Mouse (Mus musculus) cerebellum, adult 9-10 months (tissue): ENCODE measurements at regions not wholly inside any gene's neighbourhood (a gene's known extent, or its start where the extent isn't known, plus 50 kb on each side); places are given as distances from the start of the nearest gene placed in this dataset.

Source experiments
- DNase-seq: peaks from one replicate; pipeline ENCODE4 v3.0.0; 2022

DNA sequence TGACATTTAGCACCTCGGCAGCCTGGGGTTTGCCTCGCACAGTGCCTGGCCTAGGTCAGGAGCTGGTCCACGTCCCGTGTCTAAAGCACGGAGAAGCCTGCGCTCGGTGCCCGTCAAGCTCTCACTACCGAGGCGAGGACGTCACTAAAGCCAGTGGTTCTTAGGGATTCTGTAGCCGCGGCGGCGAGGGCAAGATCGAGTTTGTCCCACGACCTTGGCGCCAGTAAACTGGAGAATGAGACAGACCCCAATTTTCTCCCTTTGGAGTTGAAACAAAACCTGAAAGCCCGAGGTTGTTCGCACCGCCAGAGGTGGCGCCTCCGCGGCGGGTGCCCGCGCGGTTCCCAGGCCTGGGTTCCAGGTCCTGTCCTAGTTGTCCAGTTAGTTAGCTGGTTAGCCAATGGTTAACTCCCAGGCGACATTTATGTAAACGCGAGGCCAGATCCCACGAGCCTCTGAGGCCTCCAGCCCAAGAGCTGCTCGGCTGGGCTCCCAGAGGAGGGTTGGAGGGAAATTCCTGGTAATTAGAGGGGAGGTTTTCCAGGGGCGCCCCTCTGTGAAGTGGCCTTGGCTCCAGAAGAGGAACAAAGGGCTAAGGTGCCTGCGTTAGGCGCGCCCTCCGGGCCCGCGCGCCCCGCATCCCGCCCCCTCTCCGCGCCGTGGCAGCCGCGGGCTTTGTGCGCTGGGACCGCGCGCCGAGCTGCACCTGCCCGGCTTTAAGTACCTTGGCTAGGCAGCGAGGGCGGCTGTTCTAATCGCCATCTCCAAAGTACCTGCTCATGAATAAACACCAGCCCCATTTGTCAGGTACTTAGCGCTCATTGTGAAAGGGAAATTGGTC lies 74.0 kb downstream of the Rhcg start:
- peak; percentile 26 for DNase-seq

DNA sequence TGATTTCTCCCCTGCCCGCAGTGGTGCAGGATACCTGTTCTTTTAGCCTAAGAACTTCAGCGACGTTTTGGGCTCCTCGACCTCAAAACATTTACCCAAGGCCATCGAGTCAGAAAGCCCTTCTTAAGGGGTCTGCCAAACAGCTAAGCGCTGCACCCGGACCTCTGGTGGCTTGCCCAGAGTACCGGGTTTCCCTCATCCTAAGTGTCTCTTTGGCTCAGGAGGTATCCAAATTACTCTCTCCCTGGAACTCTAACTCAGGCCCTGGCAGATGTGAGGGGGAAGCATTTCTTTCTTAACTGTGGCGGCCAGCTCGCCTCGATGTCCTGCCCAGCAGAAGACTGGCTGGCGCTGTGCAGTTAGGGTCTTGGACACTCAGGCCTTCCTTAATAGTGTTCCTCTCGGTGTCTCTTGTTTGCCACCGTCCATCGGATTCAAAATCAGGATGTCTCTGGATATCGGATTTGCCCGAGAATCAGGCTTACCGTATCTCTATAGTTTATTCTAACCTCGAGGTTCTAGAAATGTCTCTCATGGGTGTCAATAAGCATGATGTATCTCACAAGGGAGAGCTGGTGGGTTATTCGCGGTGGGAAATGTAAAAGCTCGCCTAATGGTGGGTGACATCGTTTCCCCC lies 75.0 kb downstream of the Rhcg start:
- DNase-seq, result no peak

DNA sequence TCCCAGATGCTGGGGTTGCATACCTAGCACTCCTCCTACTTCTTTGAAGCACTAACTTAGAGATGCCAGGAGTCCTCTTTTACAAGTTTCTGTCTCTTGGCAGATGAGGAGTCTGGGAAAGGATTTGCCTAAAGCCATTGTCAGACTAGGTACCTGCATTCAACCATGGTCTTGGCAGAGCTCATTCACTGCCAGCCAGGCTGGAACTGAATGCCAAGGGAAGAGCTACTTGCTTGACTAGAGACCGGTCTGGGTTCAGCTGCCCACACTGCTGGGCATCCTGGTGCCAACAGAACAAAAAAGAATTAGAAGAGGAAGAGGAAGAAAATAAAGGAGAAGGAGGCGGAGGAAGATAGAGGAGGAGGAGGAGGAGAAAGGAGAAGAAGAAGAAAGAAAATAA lies 74.1 kb upstream of the Polg start:
- DNase-seq, result no peak

DNA sequence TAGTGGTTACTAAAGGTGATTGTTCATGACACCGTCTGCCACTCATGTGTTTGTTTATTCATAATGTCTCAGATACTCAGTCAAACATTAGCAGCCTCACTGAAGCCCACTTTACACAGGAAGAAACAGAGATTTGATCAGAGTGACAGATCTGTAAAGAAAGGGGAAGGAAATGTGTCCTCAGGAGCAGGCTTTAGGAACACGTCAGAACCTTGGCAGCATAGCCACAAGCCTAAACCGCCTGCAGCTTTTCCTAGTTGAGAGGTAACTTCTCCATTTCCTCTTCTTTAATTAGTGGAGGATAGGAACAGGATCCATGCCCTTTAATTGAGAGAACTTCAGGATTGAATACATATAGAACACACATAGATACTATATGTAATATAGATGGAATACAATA lies 73.3 kb upstream of the Polg start:
- DNase-seq, result no peak

DNA sequence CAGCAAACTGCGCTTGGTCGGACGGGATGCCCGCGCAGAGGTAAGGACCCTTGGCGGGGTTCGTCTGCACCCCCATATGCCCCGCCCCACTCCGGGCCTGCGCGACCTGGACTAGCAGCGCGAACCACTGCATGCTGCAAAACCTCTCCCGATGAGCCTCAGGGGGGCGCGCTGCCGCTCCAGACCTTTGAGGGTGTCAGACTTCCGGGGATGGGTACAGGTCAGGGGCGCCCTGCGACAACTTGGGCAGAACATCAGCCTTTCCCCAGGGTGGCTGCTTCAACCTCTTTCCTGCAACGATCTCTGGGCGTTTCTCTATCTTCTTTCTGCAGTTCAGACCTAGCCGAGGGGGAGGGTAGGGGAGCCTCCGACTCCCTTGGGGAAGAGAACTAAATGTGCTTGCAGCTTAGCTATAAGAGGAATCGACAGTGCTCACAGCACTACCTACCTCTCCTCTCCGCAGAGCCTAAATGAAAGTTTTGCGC lies 70.0 kb upstream of the Polg start:
- peak; percentile 69 for DNase-seq

DNA sequence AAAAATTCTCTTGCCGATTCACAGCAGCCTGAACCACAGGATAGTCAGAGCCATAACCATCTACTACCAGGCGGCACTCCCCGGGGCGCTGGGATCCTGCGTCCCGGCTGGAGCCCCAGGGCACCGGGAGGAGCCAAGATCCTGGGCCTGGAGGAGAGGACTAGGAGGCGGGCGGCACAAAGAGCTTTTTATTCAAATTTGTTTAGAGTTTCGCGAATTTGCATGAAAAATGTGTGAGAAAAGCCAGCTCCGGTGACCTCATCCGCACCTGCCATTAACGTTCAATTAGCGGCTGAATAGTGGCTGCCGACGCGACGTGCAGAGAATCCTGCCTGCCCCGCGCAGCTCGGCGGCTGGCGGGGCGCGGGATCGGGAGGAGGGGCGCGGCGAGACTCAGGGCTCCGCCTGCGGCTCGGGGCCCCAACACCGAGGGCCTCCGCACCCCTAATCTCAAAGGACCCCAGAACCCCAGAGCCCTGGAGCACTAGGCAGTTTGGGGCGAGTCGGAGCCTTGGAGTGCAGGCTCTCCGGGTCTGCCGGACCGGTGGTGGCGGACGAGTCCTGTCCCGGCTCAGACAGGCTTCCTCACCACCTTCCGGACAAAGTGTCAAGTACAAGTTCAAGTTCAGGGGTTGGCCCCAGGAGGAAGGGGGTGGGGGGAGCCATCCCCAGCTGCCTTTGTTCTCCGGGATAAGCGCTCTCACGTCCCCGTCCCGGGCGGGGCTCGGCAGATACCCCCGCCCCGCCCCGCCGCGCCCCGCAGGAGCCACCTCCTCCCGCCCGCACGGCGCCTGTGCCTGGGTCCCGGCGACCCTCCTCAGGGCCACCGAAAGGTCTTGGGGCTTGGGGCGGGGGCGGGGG lies 69.3 kb upstream of the Polg start:
- peak; percentile 73 for DNase-seq

DNA sequence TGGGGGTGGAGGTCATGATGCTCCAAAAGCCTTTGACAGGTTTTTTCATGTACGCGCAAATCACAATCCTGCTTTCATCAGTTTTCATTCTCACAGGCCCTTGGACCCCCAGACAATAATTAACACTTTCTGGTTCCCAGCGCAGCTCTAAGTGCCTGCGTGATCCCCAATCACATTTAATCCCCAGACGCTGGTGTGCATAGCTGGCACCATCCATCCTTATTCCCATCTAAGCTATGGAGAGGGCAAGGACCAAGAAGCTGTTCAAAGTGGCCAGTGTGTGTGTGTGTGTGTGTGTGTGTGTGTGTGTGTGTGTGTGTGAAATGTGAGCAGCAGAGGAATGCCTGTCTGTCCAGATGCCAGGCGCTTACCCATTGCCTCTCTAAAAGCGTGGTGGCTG lies 68.7 kb upstream of the Polg start:
- DNase-seq, result peak; percentile 40

DNA sequence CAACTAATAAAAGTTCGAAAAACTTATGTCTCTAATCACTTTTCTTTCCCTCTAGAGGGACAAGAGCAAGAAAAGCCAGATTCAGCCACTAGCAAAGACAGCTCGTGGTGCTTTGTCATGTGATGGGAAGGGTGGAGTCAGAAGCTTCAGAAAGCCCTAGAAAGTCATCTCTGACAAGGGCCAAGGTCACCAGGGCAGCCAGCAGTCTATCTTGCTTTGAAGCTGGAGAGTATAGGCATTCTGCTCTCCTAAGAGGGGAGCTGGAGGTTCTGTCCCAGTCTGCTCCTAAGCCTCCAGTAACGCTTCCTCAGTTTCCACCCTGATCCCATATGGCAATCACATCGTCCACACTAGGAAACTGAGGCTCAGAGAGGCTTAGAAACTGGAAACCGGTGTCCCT lies 68.2 kb upstream of the Polg start:
- DNase-seq, result peak; percentile 28

DNA sequence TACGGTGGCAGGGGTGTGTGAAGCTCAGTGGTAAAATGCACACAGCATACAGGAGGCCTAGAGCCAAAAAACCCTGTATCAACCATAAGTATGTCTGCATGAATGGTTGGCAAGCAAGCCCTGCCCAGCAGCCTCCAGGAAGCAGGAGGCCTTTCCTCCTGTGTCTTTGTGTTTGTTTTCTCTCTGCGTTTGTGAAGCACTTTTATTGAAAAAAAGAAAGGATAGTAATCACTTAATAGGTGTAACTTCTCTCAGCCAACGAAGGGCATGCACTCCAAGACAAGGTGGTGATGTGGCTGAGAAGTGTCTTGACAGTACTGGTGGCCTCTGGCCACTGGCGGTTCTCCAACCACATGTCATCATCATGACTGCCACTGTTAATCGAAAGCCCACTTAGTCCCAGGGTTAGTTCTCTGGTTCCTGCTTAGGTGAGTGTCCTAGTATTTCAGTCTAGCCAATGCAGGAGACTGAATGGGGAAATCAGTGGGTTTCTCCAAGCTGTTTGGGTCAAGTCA lies 66.5 kb upstream of the Polg start:
- no peak for DNase-seq

DNA sequence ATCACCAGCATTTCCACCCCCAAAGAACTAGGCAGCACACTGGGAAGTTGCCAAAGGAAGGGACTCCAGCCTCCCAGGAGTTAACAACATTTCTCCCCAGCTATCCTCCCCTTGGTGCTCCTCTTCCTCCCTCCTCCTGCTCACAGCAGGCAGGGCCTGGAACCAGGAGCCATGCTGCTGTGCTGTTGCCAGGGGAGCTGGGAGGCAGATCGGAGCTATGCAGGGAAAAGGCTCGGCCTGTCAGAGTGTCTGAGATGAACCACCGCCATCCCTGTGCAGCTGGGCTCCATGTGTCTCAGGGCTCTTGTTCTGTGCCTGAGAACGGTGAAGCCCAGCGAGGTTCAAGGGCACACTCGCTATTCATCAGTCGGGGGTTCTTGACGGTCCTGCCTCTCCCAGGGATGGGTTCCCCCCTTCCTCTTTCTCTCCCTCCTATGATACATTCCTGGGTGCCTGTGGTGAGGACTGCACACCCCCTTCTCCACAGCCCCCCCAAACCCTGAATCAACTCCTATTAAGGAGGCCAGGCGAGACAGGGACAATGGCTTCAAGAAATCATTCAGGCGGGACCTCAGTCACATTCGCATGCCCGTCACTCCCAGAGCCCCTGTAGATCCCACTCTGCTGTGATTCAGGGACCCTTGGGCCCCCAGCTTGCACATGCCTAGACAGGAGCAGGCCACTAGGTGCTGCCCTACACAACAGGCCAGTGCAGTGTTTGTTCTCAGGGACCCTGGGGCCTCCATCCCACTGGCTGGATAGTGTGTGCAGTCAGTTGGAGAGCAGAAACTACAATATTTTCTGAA lies 65.6 kb upstream of the Polg start:
- no peak for DNase-seq

DNA sequence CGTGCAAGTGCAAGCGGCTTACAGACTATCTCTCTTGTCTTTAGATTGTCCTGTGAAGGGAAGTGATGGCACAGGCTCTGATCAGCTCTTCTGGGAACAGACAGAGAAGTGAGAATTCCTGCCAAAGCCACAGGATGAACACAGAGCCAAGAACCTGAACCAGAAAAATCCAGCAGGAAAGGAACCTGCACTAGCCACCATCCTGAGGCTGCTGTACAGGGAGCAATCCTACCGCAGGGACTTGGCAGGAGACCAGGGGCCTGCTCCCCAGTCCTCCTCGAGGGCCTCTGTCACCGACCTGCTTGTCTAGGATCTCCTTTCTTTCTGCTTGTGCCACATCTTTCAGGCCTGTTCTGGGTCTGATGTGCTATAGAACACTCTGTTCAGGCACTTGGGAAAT lies 65.0 kb upstream of the Polg start:
- peak; percentile 80 for DNase-seq

DNA sequence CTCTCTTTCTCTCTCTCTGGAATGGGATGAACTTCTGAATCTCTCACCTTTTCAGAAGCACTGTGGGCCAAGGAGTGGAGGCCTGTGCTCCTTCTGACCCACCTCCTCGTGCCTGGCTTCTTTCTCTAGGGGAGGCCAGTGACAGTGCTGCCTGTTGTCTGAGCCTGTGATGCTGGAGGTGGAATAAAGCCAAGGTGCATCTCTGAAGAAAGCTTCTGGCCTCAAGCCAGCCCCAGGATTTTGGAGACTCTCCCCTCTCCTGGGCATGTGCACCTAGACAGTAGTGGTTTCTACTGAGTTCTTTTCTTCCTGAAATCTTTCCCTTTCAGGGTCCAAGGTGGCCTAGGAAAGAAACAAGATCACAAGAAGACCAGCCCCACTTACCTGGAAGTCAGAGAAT lies 63.3 kb upstream of the Polg start:
- no peak for DNase-seq

DNA sequence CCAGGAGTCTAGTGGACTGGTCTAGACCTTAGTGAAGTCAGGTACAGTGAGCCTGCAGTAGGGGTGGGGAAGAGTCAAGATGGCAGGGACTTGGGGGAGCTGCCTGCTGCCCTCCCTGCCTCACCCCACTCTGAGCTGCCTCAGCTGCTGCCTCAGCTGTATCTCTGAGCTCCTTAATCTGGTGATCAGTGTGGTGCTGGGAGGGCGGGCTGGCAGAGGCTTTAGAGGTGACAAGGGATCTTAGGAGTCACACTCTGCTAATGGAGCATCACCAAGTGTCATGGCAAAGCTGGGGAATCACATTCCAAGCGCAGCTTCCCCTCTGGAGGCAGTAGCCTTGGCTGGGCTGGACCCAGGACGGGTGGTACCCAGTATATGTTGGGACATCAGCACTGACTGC lies 61.8 kb upstream of the Polg start:
- DNase-seq, result no peak

DNA sequence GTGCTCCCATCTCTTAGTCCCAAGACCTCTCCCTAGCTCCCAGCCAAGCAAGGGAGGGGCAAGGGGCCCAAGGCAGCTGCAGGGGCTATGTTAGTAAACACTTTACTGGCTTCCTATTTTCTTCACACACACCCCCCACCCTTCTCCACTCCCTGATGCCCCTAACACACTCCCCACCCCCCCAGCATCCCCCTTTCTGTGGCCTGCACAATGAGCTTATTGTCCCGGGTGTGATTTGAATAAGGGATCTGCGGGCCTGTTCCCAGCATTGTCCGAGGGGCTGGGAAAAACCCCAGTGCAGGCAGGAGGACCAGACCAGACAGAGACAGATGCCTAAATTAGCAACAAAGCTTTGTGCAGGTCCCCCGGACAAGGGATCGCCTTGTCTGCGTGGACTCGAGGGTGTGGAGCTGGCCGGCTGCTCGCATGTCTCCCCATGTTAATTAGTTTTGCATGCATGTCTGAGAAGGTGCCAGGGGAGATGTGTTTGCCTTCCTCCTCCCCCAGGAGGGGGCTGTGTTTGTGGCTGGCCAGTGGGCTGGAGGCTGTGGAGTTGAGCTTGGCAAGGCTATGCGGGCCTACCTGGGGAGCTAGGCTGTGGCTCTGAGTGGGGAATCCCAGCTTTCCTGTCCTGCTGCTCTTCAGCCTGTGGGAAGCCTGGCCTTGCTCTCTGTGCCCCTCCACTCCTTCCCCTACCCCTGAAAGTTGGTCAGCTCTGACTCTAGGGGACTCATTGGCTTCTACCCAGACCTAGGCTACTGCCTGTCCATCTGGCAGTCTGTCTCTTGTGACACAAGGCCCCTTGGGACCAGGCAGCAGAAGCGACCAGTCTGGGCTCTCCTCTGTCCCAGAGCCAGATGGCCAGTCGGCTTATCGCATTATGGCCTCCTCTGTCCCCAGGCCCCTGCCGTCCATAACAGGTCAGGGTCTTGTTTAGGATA lies 59.8 kb upstream of the Polg start:
- DNase-seq, result no peak

DNA sequence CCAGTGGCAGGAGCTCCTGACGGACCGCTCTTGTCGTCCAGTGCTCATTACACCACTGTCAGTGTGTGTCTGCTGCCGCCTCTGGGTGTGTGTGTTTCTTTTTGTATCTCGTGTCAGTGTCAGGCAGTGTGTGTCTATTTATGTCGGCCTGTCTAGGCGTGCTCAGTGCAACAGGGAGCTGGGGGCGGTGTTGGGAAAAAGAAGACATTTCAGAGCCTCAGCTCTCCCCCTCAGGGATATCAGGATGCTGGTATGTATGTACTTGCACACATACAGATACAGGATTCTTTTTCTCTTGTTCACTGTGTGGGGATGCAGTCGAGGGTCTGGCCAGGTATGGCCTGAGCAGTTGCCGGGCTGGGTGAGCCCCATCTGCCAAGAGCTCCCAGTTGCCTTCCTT lies 58.8 kb upstream of the Polg start:
- no peak for DNase-seq

DNA sequence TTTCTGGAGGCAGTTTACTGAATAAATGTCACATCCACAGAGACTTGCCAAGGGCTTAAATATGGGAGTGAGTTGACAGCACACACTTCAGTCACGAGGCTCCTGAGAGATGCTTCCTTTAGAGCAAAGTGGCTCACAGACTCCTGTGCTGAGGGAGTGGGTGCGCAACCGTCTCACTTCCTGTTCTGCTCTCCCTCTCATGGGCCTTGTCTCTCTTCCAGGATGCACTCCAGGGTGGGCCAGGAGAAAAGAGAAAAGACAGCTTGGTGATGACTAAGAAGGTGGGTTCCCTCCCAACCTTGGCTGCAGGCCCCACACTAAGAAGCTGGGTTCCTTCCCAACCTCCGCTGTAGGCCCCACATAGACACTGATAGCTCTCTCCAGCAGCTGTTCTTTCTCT lies 57.5 kb upstream of the Polg start:
- no peak for DNase-seq

DNA sequence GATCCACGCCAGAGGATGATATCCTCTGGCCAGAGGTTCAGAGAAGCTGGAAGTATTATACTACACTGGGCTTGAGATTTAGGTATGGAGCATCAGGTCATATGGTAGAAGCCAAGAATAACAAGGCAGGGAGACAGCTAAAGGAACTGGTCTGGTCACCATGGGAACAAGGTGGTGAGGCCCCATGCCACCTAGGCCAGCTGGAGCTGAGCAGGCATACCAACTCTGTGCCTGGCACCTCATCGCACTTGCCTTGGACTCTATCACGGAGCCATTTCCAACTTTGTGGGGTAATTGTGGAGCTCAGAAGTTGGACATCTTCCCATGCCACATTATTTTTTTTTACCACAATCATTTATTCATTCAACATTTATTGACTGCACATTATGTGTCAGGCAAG lies 55.9 kb upstream of the Polg start:
- no peak for DNase-seq

DNA sequence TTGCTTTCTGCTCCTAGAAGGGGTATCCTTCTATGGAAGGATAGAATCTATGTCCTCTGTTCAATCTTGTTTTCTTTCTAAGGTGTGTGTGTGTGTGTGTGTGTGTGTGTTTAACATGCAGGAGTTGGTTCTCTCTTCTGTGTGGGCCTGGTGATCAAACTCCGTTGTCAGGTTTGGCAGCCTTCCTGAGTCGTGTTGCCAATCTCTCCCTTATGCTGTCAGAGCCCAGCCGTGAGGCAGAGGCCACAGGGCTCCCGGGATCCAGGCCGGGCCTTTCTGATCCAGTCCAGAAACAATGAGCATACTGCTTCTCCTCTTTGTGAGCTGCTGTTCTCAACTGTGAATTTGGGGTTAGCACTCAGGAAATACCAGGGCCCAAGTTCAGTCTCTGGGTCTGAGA lies 55.1 kb upstream of the Polg start:
- peak; percentile 73 for DNase-seq

DNA sequence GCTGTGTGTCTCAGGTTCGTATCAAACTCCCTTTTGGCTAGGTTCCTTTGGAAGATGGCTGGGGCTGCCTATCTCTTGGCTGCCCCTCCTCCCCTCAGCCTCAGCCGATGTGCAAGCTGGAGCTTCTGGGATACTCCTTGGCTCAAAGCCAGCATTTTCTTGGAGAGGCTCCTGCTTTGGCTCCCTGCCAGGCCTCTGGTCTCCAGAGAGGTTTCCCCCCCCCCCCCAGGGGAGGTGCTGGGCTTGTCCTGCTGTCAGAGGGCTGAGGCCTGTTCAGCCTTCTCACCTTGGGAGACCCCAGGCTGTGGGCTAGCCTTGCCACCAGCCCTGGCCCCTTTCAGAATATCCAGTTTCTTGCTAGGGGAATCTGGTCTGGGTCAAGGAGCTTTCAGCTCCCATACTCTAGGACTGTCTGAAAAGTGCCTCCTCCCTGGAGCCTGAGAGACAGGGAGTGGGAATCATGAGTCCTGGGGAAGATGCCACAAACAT lies 54.1 kb upstream of the Polg start:
- peak; percentile 83 for DNase-seq

DNA sequence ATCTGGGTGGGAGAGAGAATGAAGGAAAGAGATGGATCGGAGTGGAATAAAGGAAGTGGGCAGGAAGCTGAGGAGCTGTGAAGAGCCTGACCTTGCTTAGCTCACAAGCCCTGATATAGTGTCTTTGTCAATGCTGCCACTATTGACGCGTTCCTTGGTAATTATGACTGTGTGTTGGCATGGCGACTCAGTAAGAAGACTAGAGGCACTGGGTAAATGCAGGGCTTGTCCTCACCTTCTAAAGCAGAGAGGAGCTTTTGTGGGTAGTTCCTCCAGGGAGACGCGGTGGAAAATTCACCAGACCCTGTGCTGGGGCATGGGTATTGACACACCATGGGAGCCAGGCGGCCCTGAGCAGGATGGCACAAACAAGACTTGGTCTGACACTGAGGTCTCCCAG lies 52.8 kb upstream of the Polg start:
- no peak for DNase-seq
